Mouse (Mus musculus) embryo, embryonic 10 days (tissue): ENCODE results near the gene Oscp1.
"Not testable (repeated sequence)": the region's sequence is repeated elsewhere in the genome, so short reads cannot be mapped to it uniquely, and the experiment has no call there.

Experiments
- DNase-seq: peaks from one replicate; pipeline ENCODE4 v3.0.0-alpha.2; 2015; ENCODE audit warnings: low spot score

The Oscp1 gene

GRCm38 (mm10) chr4:126083021-126083420, 24.7 kb downstream of the Oscp1 start:
- DNase-seq = no peak

GRCm38 (mm10) chr4:126084382-126084781, 26.0 kb downstream of the Oscp1 start:
- DNase-seq = no peak

DNA sequence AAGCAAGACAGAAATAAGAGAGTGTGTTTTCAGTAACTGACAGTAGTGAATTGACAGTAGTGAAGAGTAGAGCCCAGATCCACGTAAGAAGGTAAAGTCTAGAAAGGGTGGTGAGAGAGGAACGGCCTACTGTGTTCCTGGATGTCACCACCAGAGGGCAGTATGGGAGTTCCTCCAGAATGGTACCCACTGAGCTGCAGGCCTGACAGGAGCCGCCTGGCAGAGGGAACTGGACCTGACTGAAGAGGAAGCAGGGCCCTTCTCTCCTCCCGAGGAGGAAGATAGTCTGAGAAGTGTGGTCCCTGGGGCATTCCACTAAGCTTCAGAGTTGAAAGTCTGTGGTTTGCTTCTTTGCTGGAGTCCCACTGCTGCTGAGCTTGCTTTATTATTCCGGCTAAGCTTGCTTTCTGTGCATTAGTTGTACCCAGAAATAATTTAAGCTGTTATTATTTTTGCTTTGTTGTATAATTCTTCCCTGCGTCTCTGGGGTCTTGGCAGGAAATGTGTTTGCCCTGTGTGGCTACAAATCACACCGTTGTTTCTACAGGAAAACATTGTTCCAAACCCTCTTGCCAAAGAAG, 27.7 kb downstream of the Oscp1 start:
- peak; percentile 89 for DNase-seq

DNA sequence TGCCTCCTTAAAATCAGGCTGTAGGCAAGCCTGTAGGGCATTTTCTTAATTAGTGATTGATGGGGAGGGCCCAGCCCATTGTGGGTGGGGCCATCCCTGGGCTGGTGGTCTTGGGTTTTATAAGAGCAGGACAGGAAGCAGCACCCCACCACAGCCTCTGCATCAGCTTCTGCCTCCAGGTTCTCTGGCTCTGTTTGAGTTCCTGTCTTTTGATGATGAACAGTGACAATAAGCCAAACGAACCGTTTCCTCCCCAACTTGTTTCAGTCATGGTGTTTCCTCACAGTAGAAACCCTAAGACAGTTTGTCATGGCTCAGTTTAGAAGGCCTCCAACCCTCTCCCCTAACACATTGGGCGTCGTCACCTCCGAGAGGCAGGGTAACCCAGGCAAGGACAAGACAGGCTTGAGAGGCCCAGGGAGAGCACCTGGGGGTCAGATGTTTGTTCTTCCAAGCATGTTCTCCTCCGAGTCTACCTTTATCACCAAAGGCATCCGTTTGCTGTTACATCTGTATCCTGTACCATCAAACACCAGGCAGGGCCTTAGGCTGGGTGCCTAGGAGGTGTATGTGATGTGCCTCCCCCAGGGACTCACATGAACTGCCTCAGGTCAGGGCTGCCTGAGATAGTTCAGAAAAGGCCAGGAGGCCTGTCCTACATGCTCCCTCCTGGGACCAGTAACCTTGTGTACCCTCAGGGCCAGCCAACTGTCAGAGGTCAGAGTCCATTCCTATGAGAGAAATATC, 31.9 kb downstream of the Oscp1 start:
- DNase-seq = no peak

- no peak for DNase-seq
Measured at GRCm38 (mm10) chr4:126090848-126091124, 32.4 kb downstream of the Oscp1 start.

GRCm38 (mm10) chr4:126091873-126092272, 33.5 kb downstream of the Oscp1 start:
- no peak for DNase-seq

- DNase-seq = not testable (repeated sequence)
Measured at GRCm38 (mm10) chr4:126095622-126096430, 37.5 kb downstream of the Oscp1 start.

DNA sequence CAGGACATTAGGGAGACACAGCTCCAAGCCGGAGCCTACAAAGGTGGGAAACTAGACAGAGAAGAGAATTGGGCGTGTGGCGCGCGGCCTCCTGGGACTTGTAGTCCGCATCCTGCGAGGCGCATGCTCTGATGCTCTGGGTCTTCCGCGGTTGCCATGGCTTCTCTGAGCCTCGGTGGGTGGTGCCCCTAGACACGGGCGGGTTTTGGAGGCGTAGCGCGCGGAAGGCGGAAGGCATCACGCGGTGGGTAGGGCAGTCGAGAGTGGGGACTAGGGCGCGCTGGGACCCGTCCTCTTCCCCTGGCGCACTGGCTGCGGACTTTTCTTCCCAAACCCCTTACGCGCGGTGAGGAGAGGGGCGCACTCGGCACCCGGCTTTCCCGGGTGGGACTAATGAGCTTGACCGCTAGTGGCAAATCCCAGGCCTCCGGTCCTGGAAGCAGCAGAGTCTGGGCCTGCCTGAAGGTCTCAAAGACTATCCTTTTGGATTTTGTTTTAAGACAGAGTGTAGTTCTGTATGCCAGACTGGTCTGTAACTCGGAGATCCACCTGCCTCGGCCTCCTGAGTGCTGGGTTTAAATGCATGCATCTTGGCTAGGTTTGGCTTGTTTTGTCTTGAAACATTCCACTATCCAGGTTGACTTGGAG, 38.2 kb downstream of the Oscp1 start, which contains the start of gene Lsm10:
Lsm10 (plus strand) TSS at position 160 of the 648 bp plus-strand sequence.
- peak; percentile 99 for DNase-seq

DNA sequence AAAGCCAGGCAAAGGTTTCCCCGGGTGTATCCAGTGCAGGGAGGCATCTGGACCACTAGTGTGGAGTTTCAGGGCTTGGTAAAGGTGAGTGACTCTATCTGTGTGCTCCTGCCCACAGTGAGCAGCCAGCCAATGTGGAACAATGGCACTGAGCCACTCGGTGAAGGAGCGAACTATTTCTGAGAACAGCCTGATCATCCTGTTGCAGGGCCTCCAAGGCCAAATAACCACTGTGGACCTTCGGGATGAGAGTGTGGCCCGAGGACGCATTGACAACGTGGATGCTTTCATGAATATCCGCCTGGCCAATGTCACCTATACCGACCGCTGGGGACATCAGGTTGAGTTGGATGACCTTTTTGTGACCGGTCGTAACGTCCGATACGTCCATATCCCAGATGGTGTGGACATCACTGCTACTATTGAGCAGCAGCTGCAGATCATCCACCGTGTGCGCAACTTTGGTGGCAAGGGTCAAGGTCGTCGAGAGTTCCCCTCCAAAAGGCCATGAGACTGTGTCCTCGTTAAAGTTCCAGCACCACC, 39.4 kb downstream of the Oscp1 start:
- no peak for DNase-seq

DNA sequence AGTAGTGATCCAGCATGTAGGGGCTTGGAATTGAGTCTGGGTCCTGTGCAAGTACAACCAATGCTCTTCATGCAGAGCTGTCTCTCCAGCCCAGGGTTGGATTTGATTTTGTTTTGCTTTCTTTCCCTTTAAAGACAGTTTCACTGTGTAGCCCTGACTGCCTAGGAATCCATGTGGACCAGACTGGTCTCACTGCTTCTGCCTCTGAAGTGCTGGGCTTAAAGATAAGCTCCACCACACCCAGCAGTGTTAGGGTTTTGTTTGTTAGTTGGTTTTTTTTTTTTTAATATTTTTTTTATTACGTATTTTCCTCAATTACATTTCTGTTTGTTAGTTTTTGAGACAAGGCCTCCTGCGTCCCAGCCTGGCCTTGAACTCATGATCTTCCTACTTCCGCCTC, 41.0 kb downstream of the Oscp1 start:
- DNase-seq = no peak

GRCm38 (mm10) chr4:126100764-126101163, 42.4 kb downstream of the Oscp1 start:
- no peak for DNase-seq

- DNase-seq = peak; percentile 32
Measured at GRCm38 (mm10) chr4:126102061-126102841, 43.9 kb downstream of the Oscp1 start.

- peak; percentile 84 for DNase-seq
Measured at GRCm38 (mm10) chr4:126103057-126103581, 44.8 kb downstream of the Oscp1 start.

GRCm38 (mm10) chr4:126103590-126104068, 45.3 kb downstream of the Oscp1 start, which contains the start of gene Stk40:
Gene Stk40 (plus strand): TSS chr4:126103957.
- DNase-seq = peak; percentile 98

- no peak for DNase-seq
Measured at GRCm38 (mm10) chr4:126104261-126105075, 46.1 kb downstream of the Oscp1 start.

DNA sequence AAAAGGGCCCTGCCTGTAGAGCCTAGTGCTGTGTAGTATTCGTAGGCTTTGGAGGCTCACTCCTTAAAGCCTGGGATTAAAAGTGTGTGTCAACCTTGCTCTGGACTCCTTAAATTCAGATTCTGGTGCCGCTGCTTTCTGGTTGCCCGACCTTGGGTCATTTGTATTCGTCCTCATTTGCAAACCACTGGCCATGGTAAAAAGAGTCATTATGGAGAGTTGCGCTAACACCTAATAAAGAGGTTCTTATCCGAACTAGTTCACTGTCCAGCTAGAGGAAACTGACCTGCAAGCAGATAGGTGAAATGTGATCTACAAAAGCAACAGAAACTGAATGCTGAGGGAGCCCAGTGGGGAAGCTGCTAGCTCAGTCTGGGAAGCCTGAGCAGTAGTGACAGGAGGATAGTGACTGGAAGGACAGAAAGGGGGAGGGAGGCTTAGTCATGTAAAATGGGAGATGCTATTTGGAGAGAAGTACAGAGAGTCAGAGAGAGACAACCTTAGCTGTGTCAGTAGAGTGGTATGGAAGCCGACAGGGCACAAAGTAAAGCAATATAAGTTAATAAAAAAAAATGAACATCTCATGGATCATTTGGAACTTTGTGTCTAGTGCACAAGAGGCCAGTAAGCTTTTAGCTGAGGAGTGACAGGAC, 46.9 kb downstream of the Oscp1 start:
- DNase-seq = no peak

DNA sequence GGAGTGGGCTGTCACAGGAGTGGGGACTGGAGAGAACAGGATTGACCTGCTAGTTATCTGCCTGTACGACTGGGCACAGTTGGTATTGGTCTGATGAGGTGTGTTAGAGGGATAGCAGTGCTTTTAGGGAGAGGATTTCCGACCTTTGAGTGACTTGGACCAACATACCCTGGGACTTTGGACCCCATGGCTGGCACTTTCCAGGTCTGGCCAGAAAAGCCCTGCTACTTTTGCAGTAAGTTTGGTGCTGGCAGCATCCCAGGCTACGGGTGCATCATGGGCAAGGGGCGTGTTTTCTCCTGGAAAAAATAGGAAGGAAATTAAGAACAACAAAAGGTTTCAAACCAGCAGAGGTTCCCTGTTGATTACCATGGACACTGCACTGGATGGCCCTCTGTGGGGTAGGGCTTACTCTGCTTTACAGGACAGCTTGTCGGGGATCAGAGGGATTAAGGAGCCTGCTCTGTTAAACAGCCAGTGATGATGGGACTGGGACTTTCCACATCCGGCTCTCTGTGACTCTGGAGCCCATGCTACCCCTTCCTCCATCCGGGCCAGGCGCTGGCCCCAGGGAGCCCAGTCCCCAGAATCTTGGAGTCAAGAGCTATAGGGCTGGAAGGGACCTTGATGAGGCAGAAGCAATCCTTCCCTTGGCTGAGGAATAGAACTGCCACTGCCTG, 49.8 kb downstream of the Oscp1 start:
- DNase-seq = no peak

- no peak for DNase-seq
Measured at GRCm38 (mm10) chr4:126109613-126110373, 51.4 kb downstream of the Oscp1 start.
